Comparison of ENCODE assay signal across 1 mouse cellular context in the genomic region with DNA sequence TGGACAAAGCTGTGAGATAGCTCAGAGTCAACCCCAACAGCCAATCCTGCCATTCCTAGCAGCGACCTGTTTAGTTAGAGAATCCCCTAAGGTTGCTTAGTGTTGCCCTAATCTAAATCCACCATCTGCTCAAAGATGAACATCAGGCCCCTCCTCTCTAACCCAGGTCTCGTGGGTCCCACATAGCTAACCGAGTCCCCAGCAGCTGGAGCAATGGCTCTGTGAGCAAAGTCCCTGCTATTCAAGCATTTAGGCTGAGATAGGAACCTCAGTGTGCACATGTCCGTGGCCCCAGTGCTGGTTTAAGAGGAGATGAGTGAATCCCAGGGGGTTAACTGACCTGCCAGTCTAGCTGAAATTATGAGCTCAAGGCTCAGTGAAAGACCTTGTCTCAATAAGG.
TF ChIP-seq lines count a peak whose summit lies in the region.

No protein-coding gene starts in this region.

TF ChIP-seq in CH12.LX, 34 proteins besides CTCF, POLR2A, EP300 and RAD21:
- TF ChIP-seq MEF2A (IDR thresholded peaks at IDR 0.05; ENCODE audit: borderline replicate concordance, low read depth, low read length) (no peak), RCOR1 (conservative IDR thresholded peaks at IDR 0.05; ENCODE audit: low read depth, low read length) (no peak), CHD2 (IDR thresholded peaks at IDR 0.05; ENCODE audit: low read length) (no peak), ETS1 (conservative IDR thresholded peaks at IDR 0.05; ENCODE audit: low read depth, low read length) (no peak)
